Mouse (Mus musculus) heart, adult 2 months (tissue): ENCODE results near the gene Cc2d2b.

ENCODE experiments used
- CTCF ChIP-seq: fragments of 200-600 bp; IDR thresholded peaks from 2 replicates; pipeline ENCODE4 v1.8.1; 2022; ENCODE audit warnings: antibody characterized with exemption, mild to moderate bottlenecking, moderate library complexity
- POLR2A ChIP-seq: fragments of 200-500 bp; IDR thresholded peaks from 2 replicates; pipeline ENCODE4 v1.6.1; 2011; ENCODE audit warnings: mild to moderate bottlenecking, low read depth, low read length, control low read depth; ENCODE audit not compliant: insufficient read depth

GRCm38 (mm10) chr19:40788004-40788714, 39.6 kb downstream of the Cc2d2b start:
- TF ChIP-seq CTCF (no peak), POLR2A (no peak)
